Mouse (Mus musculus) thymus, adult 2 months (tissue): ENCODE data around the gene Olah.

Source experiments
- CTCF ChIP-seq: fragments of 200-500 bp; IDR thresholded peaks from 2 replicates; pipeline ENCODE4 v1.5.1; 2012; ENCODE audit warnings: mild to moderate bottlenecking, control low read depth, low read length, moderate library complexity, borderline replicate concordance; ENCODE audit not compliant: control insufficient read depth, poor library complexity, insufficient read depth; ENCODE audit errors: extremely low read depth
- POLR2A ChIP-seq: fragments of 200-500 bp; IDR thresholded peaks from 2 replicates; pipeline ENCODE4 v1.6.1; 2012; ENCODE audit warnings: mild to moderate bottlenecking, low read length, control low read depth, moderate library complexity; ENCODE audit not compliant: control insufficient read depth, poor library complexity, insufficient read depth; ENCODE audit errors: extremely low read depth

DNA sequence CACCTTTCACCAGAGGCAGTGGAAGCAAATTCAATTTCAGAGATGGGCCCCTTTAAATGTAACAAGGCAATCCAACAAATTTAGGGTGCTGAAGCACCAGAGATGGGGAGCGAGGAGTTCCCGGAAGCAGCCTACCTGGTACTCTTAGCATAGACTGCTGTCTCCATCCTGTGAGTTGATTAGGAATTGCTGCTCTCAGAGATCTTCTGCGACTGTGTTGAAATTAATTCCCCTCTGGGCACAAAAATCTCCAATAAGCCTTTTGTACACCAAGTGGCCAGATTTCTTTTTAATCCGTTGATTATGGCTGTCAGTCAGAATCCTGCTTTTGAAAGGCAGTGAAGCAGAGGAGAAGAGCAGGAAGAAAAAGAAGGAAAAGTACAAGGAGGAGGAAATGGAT is 31.9 kb downstream of the Olah start:
- no peak for TF ChIP-seq CTCF
- TF ChIP-seq POLR2A = no peak
